Mouse (Mus musculus): ENCODE data around the gene Foxi3.

The Foxi3 gene

GRCm38 (mm10) chr6:70956285-70956912 is at the start of gene Foxi3:
TSS of gene Foxi3 (plus strand) at chr6:70956531.
- DNase-seq (ENCODE audit: low read depth, low spot score), result no peak

- no peak for DNase-seq (ENCODE audit: low read depth, low spot score)
These were observed 46.8 kb upstream of the Foxi3 start for GRCm38 (mm10) chr6:70909572-70909971.

GRCm38 (mm10) chr6:70910285-70910684 is 46.0 kb upstream of the Foxi3 start:
- DNase-seq (ENCODE audit: low read depth, low spot score), result peak; percentile 64

DNA sequence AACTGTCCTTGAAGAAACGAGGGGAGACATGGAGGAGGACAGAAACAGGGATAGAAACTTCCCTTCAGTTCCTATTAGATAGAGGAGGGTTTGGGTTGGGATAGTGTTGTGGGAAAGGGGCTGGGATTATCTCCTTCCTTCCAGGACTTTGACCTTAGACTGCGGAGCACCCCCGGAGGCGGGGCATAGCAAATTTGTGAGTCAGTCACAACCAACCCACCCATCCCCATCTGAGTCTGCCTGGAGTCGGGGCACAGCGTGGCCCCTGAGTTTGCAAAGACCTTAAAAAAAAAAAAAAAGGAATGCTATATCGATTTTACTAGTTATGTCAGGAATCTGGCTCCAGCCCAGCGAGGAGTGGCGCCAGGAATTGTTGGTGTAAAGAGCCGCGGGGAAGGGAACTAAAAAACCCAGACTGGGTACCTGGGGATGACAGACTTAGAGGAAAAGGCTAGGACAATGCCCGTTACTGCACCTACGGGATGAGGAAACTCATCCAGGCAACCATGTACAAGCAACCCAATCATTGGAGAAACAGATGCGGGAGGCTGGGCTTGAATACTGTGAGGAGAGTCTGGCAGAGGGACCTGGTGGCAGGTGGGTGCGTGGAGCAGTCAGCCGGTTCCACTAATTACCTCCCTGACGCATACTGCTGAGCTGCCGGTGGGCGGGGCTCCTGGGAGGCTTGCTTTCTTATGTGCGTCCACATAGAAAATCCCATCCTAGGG is 44.5 kb upstream of the Foxi3 start:
- DNase-seq (ENCODE audit: low read depth, low spot score), result peak; percentile 10

- no peak for DNase-seq (ENCODE audit: low read depth, low spot score)
These were observed 44.0 kb upstream of the Foxi3 start for GRCm38 (mm10) chr6:70912396-70912765.

- no peak for DNase-seq (ENCODE audit: low read depth, low spot score)
These were observed 37.5 kb upstream of the Foxi3 start, which contains the start of gene Tex37 for GRCm38 (mm10) chr6:70918827-70919226. TSS of gene Tex37 (minus strand) at chr6:70918927.

- peak; percentile 24 for DNase-seq (ENCODE audit: low read depth, low spot score)
These were observed 34.9 kb upstream of the Foxi3 start for GRCm38 (mm10) chr6:70921274-70922074.

DNA sequence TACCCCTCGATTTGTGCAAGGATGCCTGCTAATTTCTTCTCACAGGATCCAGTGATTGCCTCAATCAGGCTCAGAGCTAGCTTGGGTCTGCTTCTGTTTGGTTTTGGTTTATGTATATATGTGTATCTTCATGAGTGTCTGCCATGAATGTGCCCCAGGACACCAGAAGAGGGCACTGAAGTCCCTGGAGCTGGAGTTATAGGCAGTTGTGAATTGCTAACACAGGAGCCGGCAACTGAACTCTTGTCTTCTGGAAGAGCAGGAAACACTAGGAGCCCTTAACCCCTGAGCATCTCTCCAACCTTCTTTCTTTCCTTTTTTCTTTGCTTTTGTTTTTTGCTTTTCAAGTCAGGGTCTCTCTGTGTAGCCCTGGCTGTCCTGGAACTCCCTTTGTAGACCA is 24.5 kb upstream of the Foxi3 start:
- no peak for DNase-seq (ENCODE audit: low read depth, low spot score)

GRCm38 (mm10) chr6:70953274-70953673 is 3.1 kb upstream of the Foxi3 start:
- DNase-seq (ENCODE audit: low read depth, low spot score), result no peak

DNA sequence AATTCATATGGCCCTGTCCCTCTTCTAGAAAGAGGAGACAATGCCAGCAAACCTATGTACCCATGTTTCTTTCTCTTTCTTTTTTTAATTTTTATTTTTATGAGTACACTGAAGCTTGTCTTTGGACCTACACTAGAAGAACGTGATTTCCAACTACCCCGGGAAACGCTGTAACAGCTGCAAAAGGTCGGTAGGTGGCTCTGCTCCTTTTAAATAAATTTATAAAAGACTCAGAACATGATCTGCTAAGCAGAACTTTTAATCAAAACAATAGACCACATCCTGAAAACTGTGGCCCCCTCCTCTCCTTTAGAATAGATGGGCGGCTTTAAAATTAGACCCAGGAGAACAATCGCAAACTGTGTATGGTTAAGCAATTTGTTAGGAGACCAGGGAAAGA is 2.3 kb upstream of the Foxi3 start:
- DNase-seq (ENCODE audit: low read depth, low spot score), result peak; percentile 3

DNA sequence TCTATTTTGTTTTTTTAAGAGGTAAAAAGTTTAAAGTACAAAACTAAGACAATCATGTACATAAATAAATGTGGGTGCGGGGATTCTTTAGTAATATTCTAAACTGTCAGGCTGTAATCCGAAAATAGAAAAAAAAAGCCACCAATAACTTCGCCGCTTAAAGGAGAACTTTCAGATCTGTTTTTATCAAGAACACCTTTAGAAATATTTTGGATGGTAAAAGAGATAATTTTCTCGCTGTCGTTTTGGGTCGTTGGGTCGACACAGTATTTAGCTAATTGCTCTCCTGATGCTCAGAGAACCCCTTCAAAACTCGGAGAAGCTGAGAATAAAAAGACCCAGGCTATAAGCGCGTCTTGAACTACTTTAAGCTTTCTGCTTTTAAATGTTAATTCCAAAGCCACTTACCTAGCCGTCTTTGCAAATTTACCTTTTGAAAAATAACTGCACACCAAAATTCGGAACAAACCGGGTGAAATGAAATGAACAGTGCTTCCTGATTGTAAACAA is 985 bp upstream of the Foxi3 start:
- DNase-seq (ENCODE audit: low read depth, low spot score), result no peak

DNA sequence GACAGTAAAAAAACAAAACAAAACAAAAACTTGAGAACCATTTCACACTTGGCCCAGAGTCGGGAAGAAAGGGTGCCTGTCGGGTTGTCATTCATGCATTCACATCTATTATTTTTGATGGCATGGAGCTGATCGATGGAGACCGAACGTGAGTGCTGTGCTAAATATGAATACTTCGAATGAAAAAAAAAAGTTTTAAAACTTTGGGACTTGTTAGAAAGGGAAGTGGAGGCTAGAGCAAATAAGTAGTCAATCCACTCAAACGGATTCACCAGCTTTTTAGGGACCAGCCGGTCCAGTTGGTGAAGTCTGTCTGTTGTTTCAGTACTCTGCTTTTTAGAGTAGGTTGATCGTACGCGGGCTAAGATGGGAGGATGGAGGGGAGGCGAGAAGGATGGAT is 490 bp upstream of the Foxi3 start:
- DNase-seq (ENCODE audit: low read depth, low spot score), result no peak

GRCm38 (mm10) chr6:70956936-70957335 is 605 bp downstream of the Foxi3 start:
- DNase-seq (ENCODE audit: low read depth, low spot score), result no peak

GRCm38 (mm10) chr6:70957341-70957940 is 1.1 kb downstream of the Foxi3 start:
- DNase-seq (ENCODE audit: low read depth, low spot score), result no peak

DNA sequence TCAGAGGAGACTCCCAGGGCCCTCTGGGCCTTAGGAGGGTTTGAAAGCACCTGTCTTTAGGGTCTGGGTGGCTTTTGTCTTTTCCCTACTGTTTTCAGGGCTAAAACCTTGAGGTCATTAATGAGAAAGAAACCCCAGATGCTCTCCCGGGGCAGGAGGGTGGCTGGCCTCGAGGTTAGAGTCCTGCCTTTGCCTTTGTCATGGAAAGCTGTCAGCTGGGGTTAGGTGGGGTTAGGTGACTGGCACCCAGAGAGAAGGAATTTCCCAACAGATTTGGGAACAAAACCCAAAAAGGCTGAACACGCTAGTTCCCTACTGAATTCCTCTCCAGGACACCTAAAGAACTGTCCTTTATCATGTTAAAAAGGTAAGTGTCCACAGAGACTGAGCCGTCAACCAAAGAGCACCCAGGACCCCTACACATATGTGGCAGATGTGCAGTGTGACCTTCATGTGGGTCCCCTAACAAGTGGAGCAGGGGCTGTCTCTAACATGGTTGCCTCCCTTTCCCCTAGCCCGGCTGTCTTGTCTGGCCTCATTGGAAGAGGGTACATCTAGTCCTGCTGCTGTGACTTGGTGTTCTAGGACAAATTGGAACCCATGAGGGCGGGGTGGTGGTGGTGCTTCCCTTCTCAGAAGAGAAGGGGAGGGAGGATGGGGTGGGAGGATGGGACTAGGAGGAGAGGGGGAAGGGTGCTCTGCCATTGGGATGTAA is 7.9 kb downstream of the Foxi3 start:
- DNase-seq (ENCODE audit: low read depth, low spot score), result no peak

DNA sequence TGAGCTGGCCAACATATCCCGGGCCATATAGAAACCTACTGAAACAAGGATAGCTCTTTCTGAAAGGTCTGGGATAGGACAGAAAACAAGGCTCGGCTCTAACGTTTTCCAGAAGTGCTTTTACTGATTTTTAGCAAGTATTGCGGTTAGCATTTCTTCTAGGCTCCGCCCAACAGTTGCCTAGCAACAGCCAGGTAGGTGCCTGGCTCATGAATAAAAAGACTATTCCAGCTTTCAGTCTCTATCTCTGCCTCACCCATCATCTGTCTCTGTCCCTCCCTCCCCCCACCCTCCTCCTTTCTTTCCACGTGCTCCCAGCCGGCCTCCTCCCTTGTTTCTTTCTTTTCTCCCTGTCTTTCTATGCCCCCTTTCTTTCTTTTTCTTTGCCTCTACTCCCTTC is 9.4 kb downstream of the Foxi3 start:
- DNase-seq (ENCODE audit: low read depth, low spot score), result no peak

GRCm38 (mm10) chr6:70967422-70967821 is 11.1 kb downstream of the Foxi3 start:
- DNase-seq (ENCODE audit: low read depth, low spot score), result peak; percentile 17

DNA sequence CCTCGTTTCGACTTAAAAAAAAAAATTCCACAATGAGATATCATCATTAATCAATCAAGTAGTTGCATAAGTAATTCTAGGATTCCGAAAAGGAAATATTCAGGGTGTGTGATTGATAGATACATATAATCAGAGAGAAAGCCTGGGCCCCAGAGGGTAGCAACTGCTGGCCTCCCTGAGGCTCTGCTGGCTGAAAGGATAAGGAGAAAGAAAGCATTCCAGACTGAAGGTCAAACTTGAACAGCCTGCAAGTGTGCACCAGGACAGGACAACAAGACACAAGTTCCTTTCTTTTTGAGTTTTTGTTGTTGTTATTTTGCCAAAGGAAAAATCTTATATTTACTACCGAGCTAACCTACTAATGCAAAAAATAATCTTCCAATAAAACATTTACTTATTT is 12.0 kb downstream of the Foxi3 start:
- DNase-seq (ENCODE audit: low read depth, low spot score), result no peak

DNA sequence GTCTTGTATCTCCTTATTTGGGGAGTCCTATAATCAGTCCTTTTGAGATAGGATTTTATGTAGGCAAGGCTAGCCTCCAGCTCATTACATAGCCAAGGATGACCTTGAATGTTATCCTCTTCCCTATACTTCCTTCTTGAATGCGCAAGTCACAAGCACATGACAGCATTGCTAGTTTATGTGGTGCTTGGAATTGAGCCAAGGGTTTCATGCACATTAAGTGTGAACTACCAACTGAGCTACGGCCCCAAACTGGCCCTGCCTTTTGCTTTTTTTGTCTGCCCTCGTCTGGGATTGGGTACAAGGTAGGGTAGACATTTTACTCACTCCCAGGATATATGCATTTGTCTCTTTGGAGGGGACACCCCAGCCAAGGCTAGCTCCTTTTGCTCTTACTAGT is 16.7 kb downstream of the Foxi3 start:
- DNase-seq (ENCODE audit: low read depth, low spot score), result no peak

DNA sequence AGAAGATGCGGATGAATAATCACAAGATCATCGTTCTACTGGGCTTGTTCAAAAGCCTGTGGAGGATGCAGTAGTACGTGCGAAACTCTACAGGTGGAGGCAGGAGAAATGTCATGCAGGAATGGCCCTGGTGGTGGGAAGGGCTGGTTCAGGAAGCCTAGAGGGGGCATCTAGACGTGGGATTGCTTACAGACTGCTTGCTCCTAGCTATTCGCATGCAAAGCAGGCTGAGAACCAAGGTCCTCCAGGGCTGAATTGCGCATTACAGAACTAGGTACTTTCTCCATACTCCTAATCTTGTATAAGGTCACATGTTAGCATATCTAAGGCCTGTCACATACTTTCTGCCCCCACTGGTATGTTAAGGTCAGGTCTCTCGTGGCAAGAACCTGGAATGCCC is 24.7 kb downstream of the Foxi3 start:
- DNase-seq (ENCODE audit: low read depth, low spot score), result no peak

DNA sequence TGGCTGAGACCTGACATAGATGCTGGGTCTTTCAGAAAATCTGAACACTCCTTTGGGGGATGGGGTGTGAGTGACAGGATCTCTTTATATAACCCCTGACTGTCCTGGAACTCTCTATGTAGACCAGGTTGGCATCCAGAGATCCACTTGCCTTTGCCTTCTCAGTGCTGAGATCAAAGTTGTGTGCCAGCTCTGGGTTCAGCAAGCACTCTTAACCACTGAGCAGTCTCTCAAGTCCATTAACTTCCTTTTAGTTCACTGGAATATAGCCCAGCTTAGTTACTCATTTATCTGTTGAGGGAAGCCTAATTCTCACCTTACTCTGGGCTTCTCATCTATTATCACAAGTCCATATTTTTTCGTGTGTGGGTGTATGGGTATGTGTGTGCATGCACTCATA is 26.1 kb downstream of the Foxi3 start:
- DNase-seq (ENCODE audit: low read depth, low spot score), result no peak

Measured in A20 (cell line).